Mouse (Mus musculus): ENCODE data around the gene Pla2g2c. TPM values are rescaled to one million over a fixed set of nuclear protein-coding genes. Genes with fewer than 3 reads are reported as not detected.
A peak's percentile ranks its signal among the peaks of the same experiment; 100 is the strongest.

Pla2g2c gene
- total RNA-seq, 4 experiments from 2014 or later = 0.14 to 0.51 (median 0.26) TPM

DNA sequence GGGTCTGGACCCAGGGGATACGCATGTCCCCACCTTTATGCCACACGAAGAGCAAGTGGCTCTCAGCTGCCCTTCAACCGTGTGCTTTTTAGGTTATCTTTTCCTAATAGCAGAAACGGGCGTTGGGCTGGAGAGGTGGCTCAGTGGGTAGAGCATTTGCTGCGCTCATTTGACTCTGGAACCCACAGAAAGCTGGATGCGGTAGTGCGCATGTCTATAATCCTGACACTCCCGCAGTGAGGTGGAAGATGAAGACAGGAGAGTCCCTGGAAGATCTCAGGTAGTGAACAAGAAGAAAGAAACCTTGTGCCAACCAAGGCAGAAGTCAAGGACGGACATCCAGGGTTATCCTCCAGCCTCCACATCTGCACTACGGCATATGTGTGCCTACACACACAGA is 15.3 kb upstream of the Pla2g2c start:
- DNase-seq (ENCODE audit: low spot score in 2 of 2) = no peak

DNA sequence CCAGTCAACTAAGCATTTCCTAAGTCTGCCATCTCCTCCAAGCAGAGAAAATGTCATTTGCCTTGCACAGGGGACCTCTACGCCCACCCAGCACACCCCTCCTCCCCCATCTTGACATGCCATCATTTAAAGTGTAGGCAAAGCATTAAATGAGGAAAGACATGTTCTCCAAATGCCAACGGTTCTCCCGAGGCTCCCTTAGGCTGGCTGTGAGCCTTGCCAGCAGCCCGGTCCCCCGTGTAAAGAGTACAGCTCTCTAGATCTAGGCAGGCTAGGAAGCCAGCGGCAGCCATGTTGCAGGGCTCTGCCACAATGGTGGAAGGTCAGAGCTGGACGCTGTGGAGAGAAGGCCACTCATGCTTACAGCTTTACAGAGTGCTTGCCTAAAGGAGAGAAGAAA is 14.6 kb upstream of the Pla2g2c start:
- no peak for DNase-seq (ENCODE audit: low spot score in 2 of 2)

- no peak for DNase-seq (ENCODE audit: low spot score in 2 of 2)
Measured at GRCm38 (mm10) chr4:138710633-138711032, 14.0 kb upstream of the Pla2g2c start.

GRCm38 (mm10) chr4:138711051-138711820 is 13.4 kb upstream of the Pla2g2c start:
- no peak for DNase-seq (ENCODE audit: low spot score in 2 of 2)

DNA sequence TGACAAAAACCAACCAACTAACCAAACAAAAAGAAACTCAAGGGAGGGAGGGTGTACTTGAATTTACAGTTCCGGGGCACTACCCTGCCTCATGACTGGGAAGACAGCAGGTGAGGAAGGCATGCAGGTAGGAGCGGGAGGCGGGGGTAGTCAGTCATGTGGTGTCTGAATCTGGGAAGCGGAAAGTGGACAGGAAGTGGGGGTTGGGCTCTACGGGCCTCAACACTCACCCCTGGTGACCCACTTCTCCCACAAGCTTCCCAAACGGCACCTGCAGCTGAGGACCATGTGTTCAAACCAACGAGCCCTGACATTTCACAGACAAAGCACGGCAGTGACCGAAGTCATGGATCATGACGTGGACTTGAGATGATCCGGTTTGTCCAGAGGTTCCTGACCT is 12.5 kb upstream of the Pla2g2c start:
- no peak for DNase-seq (ENCODE audit: low spot score in 2 of 2)

- DNase-seq (ENCODE audit: low spot score in 2 of 2) = no peak
Measured at GRCm38 (mm10) chr4:138712621-138713020, 12.0 kb upstream of the Pla2g2c start.

DNA sequence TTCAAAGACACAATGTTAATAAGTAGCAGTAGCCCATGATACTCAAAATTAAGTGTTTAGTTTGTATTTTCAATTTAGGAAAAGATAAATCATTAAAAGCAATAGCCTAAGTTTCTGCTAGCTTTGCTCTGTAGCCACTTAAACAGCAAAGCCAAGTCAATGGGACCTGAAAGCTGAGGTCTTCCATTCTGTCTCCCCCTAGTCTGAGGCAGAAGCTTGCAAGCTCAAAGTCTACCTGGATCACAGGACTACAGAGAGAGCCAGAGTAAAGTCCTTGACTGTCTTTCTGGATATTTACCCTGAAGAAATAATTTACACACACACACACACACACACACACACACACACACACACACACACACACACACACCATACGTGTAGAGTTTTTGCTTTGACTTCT is 10.4 kb upstream of the Pla2g2c start:
- no peak for DNase-seq (ENCODE audit: low spot score in 2 of 2)

DNA sequence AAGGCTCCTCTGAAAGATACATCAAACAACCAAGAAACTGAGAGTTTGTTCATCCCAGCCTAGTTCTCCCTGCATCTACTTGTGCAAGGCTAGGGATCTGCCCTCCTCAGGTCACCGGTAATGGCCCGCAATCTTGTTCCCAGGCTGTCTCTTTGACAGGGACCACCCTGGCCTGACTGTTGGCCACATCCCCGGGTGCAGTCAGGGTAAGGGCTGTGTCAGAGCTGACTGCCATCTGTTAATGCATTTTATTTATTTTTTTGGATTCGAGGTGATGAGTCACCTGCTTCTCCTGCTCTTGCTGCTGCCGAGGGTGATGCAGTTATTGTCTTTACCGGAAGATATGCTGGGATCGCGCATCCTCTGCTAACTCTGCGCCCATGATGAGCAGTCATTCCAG is 7.9 kb upstream of the Pla2g2c start:
- DNase-seq (ENCODE audit: low spot score in 2 of 2) = no peak

GRCm38 (mm10) chr4:138718586-138719263 is 5.9 kb upstream of the Pla2g2c start:
- no peak for DNase-seq (ENCODE audit: low spot score in 2 of 2)

- no peak for DNase-seq (ENCODE audit: low spot score in 2 of 2)
Measured at GRCm38 (mm10) chr4:138719264-138719596, 5.4 kb upstream of the Pla2g2c start.

DNA sequence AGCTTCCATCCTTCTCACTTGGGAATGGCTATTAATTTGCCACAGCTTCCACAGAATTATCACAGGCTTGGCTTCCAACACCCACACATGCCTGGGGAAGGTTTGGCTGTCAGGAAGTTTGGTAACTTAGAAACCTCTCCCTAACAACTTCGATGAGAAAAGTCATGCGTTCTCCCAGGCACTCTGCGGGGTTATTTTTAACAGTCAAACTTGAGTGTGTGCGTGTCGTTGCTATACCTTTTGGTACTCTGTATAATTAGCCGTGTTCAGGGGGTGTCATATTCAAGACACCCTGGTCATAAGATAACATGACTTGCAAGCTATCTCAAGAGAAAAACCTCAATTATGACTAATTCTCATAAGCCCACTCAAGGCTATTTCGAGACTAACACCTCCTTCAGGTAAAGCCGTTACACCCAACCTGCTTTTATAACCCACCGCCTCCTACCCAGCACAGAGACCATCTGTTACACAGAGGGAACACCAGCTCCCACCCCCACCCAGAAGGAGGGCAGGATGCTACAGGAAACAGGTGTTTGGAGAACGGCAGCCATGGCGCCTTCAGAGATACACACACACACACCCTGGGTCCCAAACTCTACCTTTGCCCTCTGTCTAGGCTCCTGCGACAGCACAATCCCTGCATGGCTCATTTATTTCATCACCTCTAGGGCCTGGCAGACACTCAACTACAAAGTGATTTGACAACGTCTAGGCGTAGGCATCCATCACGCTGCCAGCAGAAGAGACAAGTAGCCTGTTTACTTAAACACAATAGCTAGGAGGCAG is 905 bp upstream of the Pla2g2c start:
- peak in 1 of 2 experiments; percentile 94 for DNase-seq (ENCODE audit: low spot score in 2 of 2)

- peak in 1 of 2 experiments; percentile 53 for DNase-seq (ENCODE audit: low spot score in 2 of 2)
Measured at GRCm38 (mm10) chr4:138725127-138725461, 502 bp downstream of the Pla2g2c start.

- DNase-seq (ENCODE audit: low spot score in 2 of 2) = no peak
Measured at GRCm38 (mm10) chr4:138725751-138726150, 1.2 kb downstream of the Pla2g2c start.

DNA sequence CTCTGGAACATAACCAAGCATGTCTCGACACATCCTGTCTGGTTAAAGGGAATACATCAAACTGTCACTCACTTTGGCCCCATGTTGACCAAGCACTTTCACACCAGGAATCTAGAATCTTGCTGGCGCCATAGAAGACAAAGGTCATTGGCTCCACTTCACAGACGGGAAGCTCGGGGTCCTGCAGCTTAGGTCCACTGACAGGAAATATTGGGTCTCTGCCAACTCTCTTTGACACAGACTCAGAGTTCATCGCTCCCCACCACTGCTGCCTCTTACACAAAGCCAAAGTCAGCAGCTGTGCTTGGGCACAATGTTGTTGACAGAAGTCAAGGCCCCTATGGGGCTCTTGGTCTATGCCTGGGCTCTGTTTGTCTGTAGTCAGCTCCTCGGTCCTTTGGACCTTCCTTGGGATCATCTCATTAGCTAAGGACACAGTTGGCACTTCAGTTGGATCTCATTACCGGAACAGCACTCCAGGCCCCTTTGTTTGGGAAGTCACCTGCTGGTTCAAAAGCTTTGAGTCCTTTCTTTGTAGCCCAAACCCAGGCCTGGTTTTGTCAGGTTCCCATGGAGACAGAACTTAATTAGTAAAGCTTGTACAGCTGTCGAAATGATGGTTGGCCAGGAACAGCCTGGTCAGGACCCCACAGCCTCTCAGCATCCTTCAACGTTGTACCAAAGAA is 4.6 kb downstream of the Pla2g2c start:
- DNase-seq (ENCODE audit: low spot score in 2 of 2) = no peak

DNA sequence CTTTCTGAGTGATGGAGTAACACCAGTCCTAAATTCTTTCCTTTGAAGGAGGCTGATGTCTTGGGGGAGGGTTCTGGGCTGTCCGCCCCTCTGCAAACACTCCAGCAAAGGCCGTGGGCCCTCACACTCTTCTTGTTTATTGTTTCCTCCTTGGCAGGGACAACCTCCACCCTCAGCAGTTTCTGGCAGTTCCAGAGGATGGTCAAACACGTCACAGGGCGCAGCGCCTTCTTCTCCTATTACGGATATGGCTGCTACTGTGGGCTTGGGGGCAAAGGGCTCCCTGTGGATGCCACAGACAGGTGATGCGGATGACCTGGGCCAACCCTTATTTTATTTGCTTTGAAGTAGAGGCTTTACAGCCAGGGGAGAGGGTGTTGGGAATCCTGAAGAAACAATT is 9.5 kb downstream of the Pla2g2c start:
- DNase-seq (ENCODE audit: low spot score in 2 of 2) = no peak

- DNase-seq (ENCODE audit: low spot score in 2 of 2) = no peak
Measured at GRCm38 (mm10) chr4:138734863-138735262, 10.3 kb downstream of the Pla2g2c start.

GRCm38 (mm10) chr4:138737031-138737430 is 12.4 kb downstream of the Pla2g2c start, which contains the start of gene Ubxn10:
Gene Ubxn10 (minus strand): TSS chr4:138737167.
- DNase-seq (ENCODE audit: low spot score in 2 of 2) = no peak

DNA sequence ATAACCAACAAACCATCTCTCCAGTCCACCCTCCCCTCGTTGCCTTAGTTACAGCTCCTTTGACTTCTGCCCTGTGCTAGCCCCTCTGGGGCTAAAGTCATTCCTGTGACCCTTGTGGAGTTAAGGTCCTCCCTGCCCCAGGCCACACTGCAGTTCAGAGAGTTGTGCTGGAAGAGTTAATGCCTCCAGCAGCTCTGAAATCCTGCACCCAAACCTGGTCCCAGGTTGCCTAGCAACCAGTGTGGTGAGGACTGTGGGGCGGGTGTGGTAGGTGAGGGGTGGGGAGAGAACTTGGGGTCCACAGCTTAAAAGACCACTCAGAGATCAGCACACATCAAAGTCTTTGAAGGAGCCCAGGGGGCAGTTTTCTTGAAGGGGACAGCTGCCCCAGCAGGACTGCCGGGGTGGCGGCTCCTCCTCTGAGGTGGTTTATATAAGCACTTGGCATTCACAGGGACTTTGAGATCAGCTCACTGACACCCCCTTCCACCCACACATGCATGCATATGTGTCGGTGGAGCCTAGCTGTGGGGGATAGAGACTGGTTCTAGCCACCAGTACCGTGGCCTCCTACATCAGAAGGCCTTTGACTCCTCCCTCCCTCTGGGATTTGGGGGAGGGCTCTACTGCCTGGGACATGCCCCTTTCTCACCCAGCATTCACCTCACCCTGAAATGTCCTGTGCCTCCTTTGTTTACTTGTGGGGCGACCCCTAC is 14.7 kb downstream of the Pla2g2c start:
- DNase-seq (ENCODE audit: low spot score in 2 of 2) = peak in 1 of 2 experiments; percentile 66

DNA sequence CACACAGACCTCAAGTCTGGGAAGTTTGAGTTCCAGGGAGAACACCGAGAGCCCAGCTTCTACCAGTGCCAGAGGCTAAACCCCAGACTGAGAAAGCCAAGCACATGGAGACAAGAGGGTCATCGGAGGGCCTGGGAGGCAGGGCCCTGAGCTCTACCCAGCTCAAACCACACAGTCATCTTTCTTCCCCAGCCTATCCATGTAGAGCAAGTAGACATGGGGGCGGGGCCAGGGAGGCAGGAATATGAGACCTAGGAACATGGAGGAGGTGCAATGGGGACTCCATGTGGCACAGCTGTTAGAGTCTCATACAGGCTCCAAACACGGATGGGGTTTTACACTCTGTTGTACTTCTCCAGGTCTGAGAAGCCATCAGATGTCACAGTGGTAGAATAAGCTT is 21.3 kb downstream of the Pla2g2c start:
- no peak for DNase-seq (ENCODE audit: low spot score in 2 of 2)

DNA sequence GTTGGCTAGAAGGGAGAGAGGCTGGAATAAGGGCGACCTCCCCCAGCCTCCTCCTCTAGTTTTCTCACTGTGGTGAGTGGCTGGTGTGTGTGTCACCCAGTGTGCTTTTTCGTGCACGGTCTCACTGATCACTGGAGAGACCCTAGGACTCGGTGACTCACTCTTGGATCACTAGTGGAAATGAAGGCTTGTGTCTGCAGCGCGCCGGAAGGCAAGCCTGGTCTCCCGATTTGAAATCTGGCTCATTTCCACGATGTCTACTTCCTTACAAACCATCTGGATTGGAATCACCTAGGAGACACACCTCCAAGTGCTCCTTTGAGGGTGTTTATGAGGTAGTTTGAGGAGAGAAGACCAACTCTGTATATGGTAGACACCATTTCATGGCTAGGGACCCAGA is 22.3 kb downstream of the Pla2g2c start:
- no peak for DNase-seq (ENCODE audit: low spot score in 2 of 2)

DNA sequence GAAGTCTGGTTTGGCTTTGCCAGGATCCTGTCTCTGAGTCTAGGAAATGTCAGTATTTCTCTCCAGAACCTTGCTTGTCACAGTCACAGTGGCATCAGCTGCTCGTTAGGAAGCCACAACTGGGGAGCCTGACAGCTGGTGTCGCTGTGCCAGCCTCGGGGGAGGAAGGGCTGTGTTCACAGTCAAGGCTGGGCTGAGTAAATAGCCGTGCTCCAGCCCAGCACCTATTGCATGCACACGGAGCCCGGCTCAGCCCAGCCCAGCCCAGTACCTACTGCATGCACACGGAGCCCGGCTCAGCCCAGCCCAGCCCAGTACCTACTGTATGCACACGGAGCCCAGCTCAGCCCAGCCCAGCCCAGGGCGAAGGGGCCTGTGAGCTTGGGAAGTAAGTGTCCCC is 23.3 kb downstream of the Pla2g2c start:
- peak in 1 of 2 experiments; percentile 50 for DNase-seq (ENCODE audit: low spot score in 2 of 2)

Measured in left cerebral cortex, adult 8-10 months (tissue).